Mouse (Mus musculus): ENCODE measurements at regions not wholly inside any gene's neighbourhood (a gene's known extent, or its start where the extent isn't known, plus 50 kb on each side); places are given as distances from the start of the nearest gene placed in this dataset.

DNA sequence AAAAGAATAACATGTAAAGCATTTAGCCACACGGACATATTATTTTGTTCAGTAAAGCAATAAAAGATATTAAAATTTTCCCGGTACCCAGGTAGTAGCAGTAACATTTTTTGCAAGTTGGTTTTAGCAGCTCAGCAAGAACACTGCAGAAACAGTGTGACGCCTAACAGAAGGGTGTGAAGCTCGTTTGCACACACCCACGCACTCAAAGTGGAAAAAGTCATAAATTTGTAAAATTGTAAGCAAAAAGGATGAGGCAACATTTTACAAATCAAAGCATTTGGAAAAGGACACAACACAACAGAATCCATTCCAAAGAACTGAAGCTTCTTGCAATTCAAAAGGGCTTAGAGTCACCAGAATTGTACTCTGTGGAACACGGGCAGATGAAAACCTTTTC lies 1053.6 kb upstream of the Celf2 start:
- H3K9me3 ChIP-seq (ENCODE audit: control insufficient read depth, low read length) = no peaks in the 10 kb centered on the region
- no peak overlapping the region for H3K4me3 ChIP-seq (ENCODE audit: insufficient read depth in 1 of 2, low read depth in 2 of 2, low read length in 2 of 2)
- DNase-seq (ENCODE audit: low read depth in 3 of 3, low spot score in 3 of 3) (no peak), ATAC-seq (ENCODE audit: insufficient read depth) (no peak)
- H3K27ac ChIP-seq = no peak overlapping the region
- H3K36me3 ChIP-seq (replicated peaks; ENCODE audit: control insufficient read depth, insufficient read depth, low read depth) = no peaks in the 10 kb centered on the region
- H3K27me3 ChIP-seq (ENCODE audit: control insufficient read depth, insufficient read depth, low read length) = no peaks in the 10 kb centered on the region
- no peak overlapping the region for H3K9ac ChIP-seq (replicated peaks)
- H3K4me2 ChIP-seq (ENCODE audit: low read depth) = no peak overlapping the region
- no peak for TF ChIP-seq EP300 (IDR thresholded peaks at IDR 0.05; ENCODE audit: low read depth)
- no peak for TF ChIP-seq CTCF (IDR thresholded peaks at IDR 0.05; ENCODE audit: low read depth)
- H3K4me1 ChIP-seq (replicated peaks; ENCODE audit: control insufficient read depth in 2 of 2, insufficient read depth in 2 of 2, low read length in 1 of 2) = no peaks in the 10 kb centered on the region
- WGBS (ENCODE audit: insufficient replicate concordance) = 51% methylated on average over 6 of the region's 6 CpGs

- no peaks in the 10 kb centered on the region for H3K27me3 ChIP-seq (ENCODE audit: control insufficient read depth, insufficient read depth, low read length)
- H3K4me1 ChIP-seq (replicated peaks; ENCODE audit: control insufficient read depth in 2 of 2, insufficient read depth in 2 of 2, low read length in 1 of 2) = no peaks in the 10 kb centered on the region
- no peak overlapping the region for H3K9ac ChIP-seq (replicated peaks)
- TF ChIP-seq CTCF (IDR thresholded peaks at IDR 0.05; ENCODE audit: low read depth) (no peak), EP300 (IDR thresholded peaks at IDR 0.05; ENCODE audit: low read depth) (no peak)
- H3K36me3 ChIP-seq (replicated peaks; ENCODE audit: control insufficient read depth, insufficient read depth, low read depth) = no peaks in the 10 kb centered on the region
- H3K9me3 ChIP-seq (ENCODE audit: control insufficient read depth, low read length) = no peaks in the 10 kb centered on the region
- H3K27ac ChIP-seq = no peak overlapping the region
- no peak overlapping the region for H3K4me3 ChIP-seq (ENCODE audit: insufficient read depth in 1 of 2, low read depth in 2 of 2, low read length in 2 of 2)
- DNase-seq (ENCODE audit: low read depth in 3 of 3, low spot score in 3 of 3) (no peak), ATAC-seq (ENCODE audit: insufficient read depth) (no peak)
- H3K4me2 ChIP-seq (ENCODE audit: low read depth) = no peak overlapping the region
Observed at GRCm38 (mm10) chr2:8546116-8546515, 1036.8 kb upstream of the Celf2 start.

DNA sequence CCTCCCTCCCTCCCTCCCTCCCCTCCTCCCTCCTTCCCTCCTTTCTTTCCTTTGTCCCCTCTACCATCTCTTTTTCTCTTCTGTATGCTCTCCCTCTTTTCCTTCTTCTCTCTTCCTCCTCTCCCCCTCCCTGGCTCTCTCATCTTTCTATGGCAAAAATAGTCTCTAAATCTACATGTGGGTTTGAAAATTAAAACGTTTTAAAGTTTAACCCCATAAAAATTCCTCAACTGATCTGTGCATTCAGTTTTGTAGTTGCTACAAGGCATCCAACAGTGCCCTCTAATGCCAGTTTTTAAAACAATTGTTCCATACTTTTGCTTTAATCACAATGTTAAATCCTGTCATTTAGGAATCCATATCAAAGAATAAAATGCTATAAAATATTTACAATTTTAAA lies 1027.5 kb upstream of the Celf2 start:
- H3K4me3 ChIP-seq (ENCODE audit: insufficient read depth in 1 of 2, low read depth in 2 of 2, low read length in 2 of 2) = no peak overlapping the region
- H3K27ac ChIP-seq = no peak overlapping the region
- no peaks in the 10 kb centered on the region for H3K9me3 ChIP-seq (ENCODE audit: control insufficient read depth, low read length)
- 7% methylated on average over 1 of the region's 1 CpGs for WGBS (ENCODE audit: insufficient replicate concordance)
- no peaks in the 10 kb centered on the region for H3K36me3 ChIP-seq (replicated peaks; ENCODE audit: control insufficient read depth, insufficient read depth, low read depth)
- TF ChIP-seq CTCF (IDR thresholded peaks at IDR 0.05; ENCODE audit: low read depth) (no peak), EP300 (IDR thresholded peaks at IDR 0.05; ENCODE audit: low read depth) (no peak)
- H3K27me3 ChIP-seq (ENCODE audit: control insufficient read depth, insufficient read depth, low read length) = no peaks in the 10 kb centered on the region
- ATAC-seq (ENCODE audit: insufficient read depth) (no peak), DNase-seq (ENCODE audit: low read depth in 3 of 3, low spot score in 3 of 3) (no peak)
- H3K4me2 ChIP-seq (ENCODE audit: low read depth) = no peak overlapping the region
- no peaks in the 10 kb centered on the region for H3K4me1 ChIP-seq (replicated peaks; ENCODE audit: control insufficient read depth in 2 of 2, insufficient read depth in 2 of 2, low read length in 1 of 2)
- no peak overlapping the region for H3K9ac ChIP-seq (replicated peaks)

DNA sequence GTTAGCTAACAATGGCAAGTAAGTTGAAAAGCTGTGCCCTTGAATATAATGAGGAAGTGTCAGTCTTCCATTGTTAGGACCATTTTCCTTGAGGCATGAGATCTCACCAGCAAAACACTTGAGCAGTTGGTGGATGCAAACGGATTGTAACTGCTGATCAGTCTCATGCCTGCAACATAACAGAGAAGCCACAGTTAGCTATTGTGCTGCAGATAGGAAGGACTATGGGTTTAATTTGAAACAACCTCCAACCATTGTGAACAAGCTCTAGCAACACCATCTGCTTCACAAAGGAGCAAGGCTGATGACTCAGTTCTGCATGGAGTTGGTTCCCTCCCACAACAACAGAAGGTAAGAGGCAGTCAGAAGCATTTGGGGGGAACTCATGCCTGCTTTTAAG lies 989.1 kb upstream of the Celf2 start:
- 0% methylated on average over 1 of the region's 1 CpGs for WGBS (ENCODE audit: insufficient replicate concordance)
- Histone ChIP-seq H3K4me1 (replicated peaks; ENCODE audit: control insufficient read depth in 2 of 2, insufficient read depth in 2 of 2, low read length in 1 of 2) (no peaks in the 10 kb centered on the region), H3K27me3 (ENCODE audit: control insufficient read depth, insufficient read depth, low read length) (no peaks in the 10 kb centered on the region), H3K9ac (replicated peaks) (no peak overlapping the region), H3K27ac (no peak overlapping the region), H3K4me3 (ENCODE audit: insufficient read depth in 1 of 2, low read depth in 2 of 2, low read length in 2 of 2) (no peak overlapping the region), H3K9me3 (ENCODE audit: control insufficient read depth, low read length) (no peaks in the 10 kb centered on the region), H3K4me2 (ENCODE audit: low read depth) (no peak overlapping the region), H3K36me3 (replicated peaks; ENCODE audit: control insufficient read depth, insufficient read depth, low read depth) (no peaks in the 10 kb centered on the region)
- ATAC-seq (ENCODE audit: insufficient read depth) = no peak
- no peak for DNase-seq (ENCODE audit: low read depth in 3 of 3, low spot score in 3 of 3)
- TF ChIP-seq EP300 (IDR thresholded peaks at IDR 0.05; ENCODE audit: low read depth) = no peak
- TF ChIP-seq CTCF (IDR thresholded peaks at IDR 0.05; ENCODE audit: low read depth) = no peak

DNA sequence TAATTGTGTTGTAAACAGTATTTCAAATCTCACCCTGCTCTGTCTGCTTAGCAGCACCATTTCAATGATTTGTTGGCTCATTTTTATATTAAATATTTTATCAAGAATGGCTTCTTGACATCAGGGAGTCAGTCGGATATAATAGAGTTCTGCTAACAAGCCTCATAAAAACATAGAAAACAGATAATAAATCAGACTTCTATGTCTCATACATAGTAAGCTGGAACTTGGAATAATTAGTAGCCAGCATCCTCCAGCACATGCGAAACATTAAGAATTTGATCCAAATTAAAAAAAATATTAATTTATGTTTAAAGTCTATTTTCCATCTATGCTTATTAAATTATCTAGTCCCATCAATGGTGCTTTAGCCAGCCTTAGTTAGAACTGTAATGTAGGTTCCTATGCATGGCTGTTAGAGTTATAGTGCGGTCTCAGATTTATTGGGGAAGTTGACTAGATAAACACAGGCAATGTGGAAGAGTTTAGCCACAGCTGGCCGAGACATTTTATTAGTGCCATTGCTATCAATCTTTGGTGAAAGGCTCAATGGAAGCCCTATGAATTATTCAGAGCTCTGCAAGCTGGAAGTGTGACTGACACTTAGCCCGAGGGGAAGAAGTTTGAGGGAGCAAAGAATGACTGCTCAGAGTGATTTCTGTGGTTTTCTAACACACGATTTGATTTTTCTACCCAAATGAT lies 968.6 kb upstream of the Celf2 start:
- ATAC-seq (ENCODE audit: insufficient read depth) = no peak
- H3K27ac ChIP-seq = no peak overlapping the region
- H3K4me1 ChIP-seq (replicated peaks; ENCODE audit: control insufficient read depth in 2 of 2, insufficient read depth in 2 of 2, low read length in 1 of 2) = no peaks in the 10 kb centered on the region
- TF ChIP-seq CTCF (IDR thresholded peaks at IDR 0.05; ENCODE audit: low read depth) (no peak), EP300 (IDR thresholded peaks at IDR 0.05; ENCODE audit: low read depth) (no peak)
- DNase-seq (ENCODE audit: low read depth in 3 of 3, low spot score in 3 of 3) = no peak
- no peaks in the 10 kb centered on the region for H3K36me3 ChIP-seq (replicated peaks; ENCODE audit: control insufficient read depth, insufficient read depth, low read depth)
- H3K4me2 ChIP-seq (ENCODE audit: low read depth) = no peak overlapping the region
- no peaks in the 10 kb centered on the region for H3K9me3 ChIP-seq (ENCODE audit: control insufficient read depth, low read length)
- 53% methylated on average over 6 of the region's 6 CpGs for WGBS (ENCODE audit: insufficient replicate concordance)
- no peaks in the 10 kb centered on the region for H3K27me3 ChIP-seq (ENCODE audit: control insufficient read depth, insufficient read depth, low read length)
- no peak overlapping the region for H3K4me3 ChIP-seq (ENCODE audit: insufficient read depth in 1 of 2, low read depth in 2 of 2, low read length in 2 of 2)
- no peak overlapping the region for H3K9ac ChIP-seq (replicated peaks)
